ENCODE assay signal across 34 mouse cellular contexts in genomic region chrX:134525260-134525659, GRCm38 (mm10). TPM values are rescaled to one million over a fixed set of nuclear protein-coding genes. Genes with fewer than 3 reads are reported as not detected.
"Had no signal": no experiment of that assay in that cellular context is flagged by ENCODE, and none has a peak within 500 bp of the region (broad histone marks: within the 10 kb centered on the region; RNA-seq: fewer than 3 reads in every experiment).

No protein-coding gene starts in this region.

- H3K27ac ChIP-seq: embryonic facial prominence, embryonic 10.5 days; embryonic facial prominence, embryonic 12.5 days; embryonic facial prominence, embryonic 13.5 days; embryonic facial prominence, embryonic 15.5 days; forebrain, embryonic 10.5 days; forebrain, embryonic 12.5 days; forebrain, embryonic 13.5 days; forebrain, embryonic 15.5 days; gastrocnemius, adult 2 months; heart, adult 2 months had no signal

- H3K4me3 ChIP-seq: embryonic facial prominence, embryonic 10.5 days; embryonic facial prominence, embryonic 12.5 days; embryonic facial prominence, embryonic 13.5 days; embryonic facial prominence, embryonic 15.5 days; erythroblast, embryonic 14.5 days; forebrain, embryonic 10.5 days; forebrain, embryonic 12.5 days; forebrain, embryonic 13.5 days; forebrain, embryonic 15.5 days; gastrocnemius, adult 2 months; heart, adult 2 months had no signal

- H3K4me1 ChIP-seq: embryonic facial prominence, embryonic 10.5 days; embryonic facial prominence, embryonic 12.5 days; embryonic facial prominence, embryonic 13.5 days; embryonic facial prominence, embryonic 15.5 days; forebrain, embryonic 10.5 days; forebrain, embryonic 12.5 days; forebrain, embryonic 13.5 days; forebrain, embryonic 15.5 days had no signal

- H3K36me3 ChIP-seq: embryonic facial prominence, embryonic 10.5 days; embryonic facial prominence, embryonic 12.5 days; embryonic facial prominence, embryonic 13.5 days; embryonic facial prominence, embryonic 15.5 days; forebrain, embryonic 10.5 days; forebrain, embryonic 12.5 days; forebrain, embryonic 15.5 days had no signal

- H3K9ac ChIP-seq: embryonic facial prominence, embryonic 12.5 days; embryonic facial prominence, embryonic 13.5 days; embryonic facial prominence, embryonic 15.5 days; forebrain, embryonic 12.5 days; forebrain, embryonic 13.5 days; forebrain, embryonic 15.5 days; forebrain, postnatal 0 days had no signal

- DNase-seq: cerebellum, adult 9-10 months; cerebellum, adult 9-11 months; cerebellum, postnatal 10 days; cerebellum, postnatal 14 days; cerebellum, postnatal 25 days; cerebellum, postnatal 36 days; forebrain, postnatal 0 days; gastrocnemius, adult 2 months; gastrocnemius, postnatal 10 days; gastrocnemius, postnatal 14 days; gastrocnemius, postnatal 25 days; gastrocnemius, postnatal 36 days; heart, adult 11 months; heart, adult 18-20 months; heart, adult 2 months had no signal

- H3K27me3 ChIP-seq: embryonic facial prominence, embryonic 12.5 days; embryonic facial prominence, embryonic 13.5 days; embryonic facial prominence, embryonic 15.5 days; forebrain, embryonic 12.5 days; forebrain, embryonic 13.5 days; forebrain, embryonic 15.5 days had no signal

- H3K9me3 ChIP-seq: embryonic facial prominence, embryonic 10.5 days; embryonic facial prominence, embryonic 12.5 days; embryonic facial prominence, embryonic 13.5 days; embryonic facial prominence, embryonic 15.5 days; forebrain, embryonic 10.5 days; forebrain, embryonic 12.5 days; forebrain, embryonic 13.5 days; forebrain, embryonic 15.5 days had no signal

RNA-seq across cellular contexts. Expression of gene Taf7l, which starts 49.0 kb away (rescaled TPM):
- total RNA-seq: common myeloid progenitor, adult 5-6 weeks; forebrain, postnatal 0 days; gastrocnemius, adult 18-20 months; gastrocnemius, adult 2 months; gastrocnemius, adult 8-10 months; gastrocnemius, postnatal 10 days; gastrocnemius, postnatal 14 days; gastrocnemius, postnatal 25 days; gastrocnemius, postnatal 36 days; gastrocnemius, postnatal 4 days; granulocyte monocyte progenitor cell, adult 5-6 weeks; heart, adult 18-20 months; heart, adult 2 months; heart, adult 8-10 months had no signal
- polyA plus RNA-seq: cortical plate, adult 2 months; embryonic facial prominence, embryonic 11.5 days; embryonic facial prominence, embryonic 14.5 days; erythroblast, embryonic 14.5 days; forebrain, embryonic 10.5 days; forebrain, embryonic 12.5 days; forebrain, embryonic 13.5 days; forebrain, embryonic 15.5 days; gonadal fat pad, adult 2 months; heart, adult 2 months had no signal
